Mouse (Mus musculus): ENCODE measurements around the gene Gm20388.

- no peak for TF ChIP-seq CTCF (IDR thresholded peaks at IDR 0.05; ENCODE audit: insufficient read depth, low read depth, low read length)
- TF ChIP-seq POLR2A (IDR thresholded peaks at IDR 0.05; ENCODE audit: insufficient read depth, low read depth, low read length) = no peak
Observed at GRCm38 (mm10) chr8:122739102-122739725, 2828.6 kb downstream of the Gm20388 start.

Data from olfactory bulb, adult 2 months (tissue).